Mouse (Mus musculus): ENCODE results near the gene Galnt16.
A peak's percentile ranks its signal among the peaks of the same experiment; 100 is the strongest.

Galnt16 gene

GRCm38 (mm10) chr12:80530630-80531029 is 12.6 kb downstream of the Galnt16 start:
- DNase-seq (ENCODE audit: low read depth, low spot score): no peak

GRCm38 (mm10) chr12:80531585-80531984 is 13.5 kb downstream of the Galnt16 start:
- no peak for DNase-seq (ENCODE audit: low read depth, low spot score)

GRCm38 (mm10) chr12:80533876-80534275 is 15.8 kb downstream of the Galnt16 start:
- DNase-seq (ENCODE audit: low read depth, low spot score): no peak

GRCm38 (mm10) chr12:80537313-80537712 is 19.2 kb downstream of the Galnt16 start:
- no peak for DNase-seq (ENCODE audit: low read depth, low spot score)

GRCm38 (mm10) chr12:80538311-80538710 is 20.2 kb downstream of the Galnt16 start:
- no peak for DNase-seq (ENCODE audit: low read depth, low spot score)

GRCm38 (mm10) chr12:80545310-80545709 is 27.2 kb downstream of the Galnt16 start:
- DNase-seq (ENCODE audit: low read depth, low spot score): no peak

- DNase-seq (ENCODE audit: low read depth, low spot score): no peak
These were observed 31.6 kb downstream of the Galnt16 start for GRCm38 (mm10) chr12:80549646-80550045.

GRCm38 (mm10) chr12:80553157-80553556 is 35.1 kb downstream of the Galnt16 start:
- DNase-seq (ENCODE audit: low read depth, low spot score): peak; percentile 22

- no peak for DNase-seq (ENCODE audit: low read depth, low spot score)
These were observed 36.2 kb downstream of the Galnt16 start for GRCm38 (mm10) chr12:80554312-80554711.

GRCm38 (mm10) chr12:80561904-80562303 is 43.8 kb downstream of the Galnt16 start:
- no peak for DNase-seq (ENCODE audit: low read depth, low spot score)

GRCm38 (mm10) chr12:80562793-80563192 is 44.7 kb downstream of the Galnt16 start:
- DNase-seq (ENCODE audit: low read depth, low spot score): no peak

- no peak for DNase-seq (ENCODE audit: low read depth, low spot score)
These were observed 46.9 kb downstream of the Galnt16 start for GRCm38 (mm10) chr12:80564990-80565389.

GRCm38 (mm10) chr12:80565793-80566192 is 47.7 kb downstream of the Galnt16 start:
- DNase-seq (ENCODE audit: low read depth, low spot score): no peak

GRCm38 (mm10) chr12:80566502-80566901 is 48.4 kb downstream of the Galnt16 start:
- DNase-seq (ENCODE audit: low read depth, low spot score): no peak

- DNase-seq (ENCODE audit: low read depth, low spot score): no peak
These were observed 49.3 kb downstream of the Galnt16 start for GRCm38 (mm10) chr12:80567375-80567774.

- no peak for DNase-seq (ENCODE audit: low read depth, low spot score)
These were observed 51.5 kb downstream of the Galnt16 start for GRCm38 (mm10) chr12:80569561-80569960.

- no peak for DNase-seq (ENCODE audit: low read depth, low spot score)
These were observed 56.2 kb downstream of the Galnt16 start for GRCm38 (mm10) chr12:80574318-80574717.

GRCm38 (mm10) chr12:80574825-80575371 is 56.8 kb downstream of the Galnt16 start:
- peak; percentile 29 for DNase-seq (ENCODE audit: low read depth, low spot score)

- peak; percentile 62 for DNase-seq (ENCODE audit: low read depth, low spot score)
These were observed 59.0 kb downstream of the Galnt16 start for GRCm38 (mm10) chr12:80577049-80577448.

GRCm38 (mm10) chr12:80581357-80581756 is 63.3 kb downstream of the Galnt16 start:
- no peak for DNase-seq (ENCODE audit: low read depth, low spot score)

- peak; percentile 15 for DNase-seq (ENCODE audit: low read depth, low spot score)
These were observed 66.9 kb downstream of the Galnt16 start for GRCm38 (mm10) chr12:80584973-80585372.

GRCm38 (mm10) chr12:80594141-80594540 is 76.1 kb downstream of the Galnt16 start:
- DNase-seq (ENCODE audit: low read depth, low spot score): no peak

GRCm38 (mm10) chr12:80594781-80595180 is 76.7 kb downstream of the Galnt16 start:
- DNase-seq (ENCODE audit: low read depth, low spot score): no peak

GRCm38 (mm10) chr12:80595566-80595965 is 77.5 kb downstream of the Galnt16 start:
- DNase-seq (ENCODE audit: low read depth, low spot score): no peak

Data from ZHBTc4 (cell line).